Mouse (Mus musculus): ENCODE results near the gene Mcts2.
A peak's percentile ranks its signal among the peaks of the same experiment; 100 is the strongest.

Gene Mcts2

GRCm38 (mm10) chr2:152686399-152686798, 436 bp upstream of the Mcts2 start:
- no peak for DNase-seq (ENCODE audit: low spot score in 2 of 2)

- no peak for DNase-seq (ENCODE audit: low spot score in 2 of 2)
These were observed 4.9 kb downstream of the Mcts2 start for GRCm38 (mm10) chr2:152691564-152692217.

GRCm38 (mm10) chr2:152693233-152693632, 6.4 kb downstream of the Mcts2 start:
- peak in 1 of 2 experiments; percentile 52 for DNase-seq (ENCODE audit: low spot score in 2 of 2)

GRCm38 (mm10) chr2:152693735-152694134, 6.9 kb downstream of the Mcts2 start:
- DNase-seq (ENCODE audit: low spot score in 2 of 2): no peak

- no peak for DNase-seq (ENCODE audit: low spot score in 2 of 2)
These were observed 7.9 kb downstream of the Mcts2 start for GRCm38 (mm10) chr2:152694708-152695107.

- no peak for DNase-seq (ENCODE audit: low spot score in 2 of 2)
These were observed 9.2 kb downstream of the Mcts2 start for GRCm38 (mm10) chr2:152696016-152696415.

GRCm38 (mm10) chr2:152696476-152697164, 9.8 kb downstream of the Mcts2 start:
- peak; percentile 93 for DNase-seq (ENCODE audit: low spot score in 2 of 2)

- DNase-seq (ENCODE audit: low spot score in 2 of 2): no peak
These were observed 13.3 kb downstream of the Mcts2 start for GRCm38 (mm10) chr2:152700138-152700537.

- DNase-seq (ENCODE audit: low spot score in 2 of 2): no peak
These were observed 13.9 kb downstream of the Mcts2 start for GRCm38 (mm10) chr2:152700725-152701124.

- no peak for DNase-seq (ENCODE audit: low spot score in 2 of 2)
These were observed 16.9 kb downstream of the Mcts2 start for GRCm38 (mm10) chr2:152703596-152704255.

GRCm38 (mm10) chr2:152704256-152704605, 17.4 kb downstream of the Mcts2 start:
- no peak for DNase-seq (ENCODE audit: low spot score in 2 of 2)

- DNase-seq (ENCODE audit: low spot score in 2 of 2): no peak
These were observed 18.1 kb downstream of the Mcts2 start for GRCm38 (mm10) chr2:152704811-152705370.

GRCm38 (mm10) chr2:152705993-152706571, 19.2 kb downstream of the Mcts2 start:
- DNase-seq (ENCODE audit: low spot score in 2 of 2): peak in 1 of 2 experiments; percentile 29

GRCm38 (mm10) chr2:152707186-152707585, 20.4 kb downstream of the Mcts2 start:
- DNase-seq (ENCODE audit: low spot score in 2 of 2): no peak

GRCm38 (mm10) chr2:152707627-152708026, 20.8 kb downstream of the Mcts2 start:
- peak; percentile 47 to 69 for DNase-seq (ENCODE audit: low spot score in 2 of 2)

GRCm38 (mm10) chr2:152709066-152709465, 22.2 kb downstream of the Mcts2 start:
- no peak for DNase-seq (ENCODE audit: low spot score in 2 of 2)

GRCm38 (mm10) chr2:152716241-152716772, 29.5 kb downstream of the Mcts2 start:
- no peak for DNase-seq (ENCODE audit: low spot score in 2 of 2)

GRCm38 (mm10) chr2:152717652-152718051, 30.8 kb downstream of the Mcts2 start:
- DNase-seq (ENCODE audit: low spot score in 2 of 2): no peak

- no peak for DNase-seq (ENCODE audit: low spot score in 2 of 2)
These were observed 31.2 kb downstream of the Mcts2 start for GRCm38 (mm10) chr2:152718076-152718475.

- DNase-seq (ENCODE audit: low spot score in 2 of 2): no peak
These were observed 37.0 kb downstream of the Mcts2 start for GRCm38 (mm10) chr2:152723651-152724331.

- no peak for DNase-seq (ENCODE audit: low spot score in 2 of 2)
These were observed 37.5 kb downstream of the Mcts2 start for GRCm38 (mm10) chr2:152724332-152724723.
